Mouse (Mus musculus) heart, adult 2 months (tissue): Measurements from ENCODE around the gene Pknox2.

Source experiments
- CTCF ChIP-seq: fragments of 200-600 bp; IDR thresholded peaks from 2 replicates; pipeline ENCODE4 v1.8.1; 2022; ENCODE audit warnings: antibody characterized with exemption, mild to moderate bottlenecking, moderate library complexity
- EP300 ChIP-seq: fragments of 200-500 bp; IDR thresholded peaks from 2 replicates; pipeline ENCODE4 v1.6.1; 2011; ENCODE audit warnings: low read depth, low read length, control low read depth; ENCODE audit not compliant: insufficient read depth
- POLR2A ChIP-seq: fragments of 200-500 bp; IDR thresholded peaks from 2 replicates; pipeline ENCODE4 v1.6.1; 2011; ENCODE audit warnings: mild to moderate bottlenecking, low read depth, low read length, control low read depth; ENCODE audit not compliant: insufficient read depth

DNA sequence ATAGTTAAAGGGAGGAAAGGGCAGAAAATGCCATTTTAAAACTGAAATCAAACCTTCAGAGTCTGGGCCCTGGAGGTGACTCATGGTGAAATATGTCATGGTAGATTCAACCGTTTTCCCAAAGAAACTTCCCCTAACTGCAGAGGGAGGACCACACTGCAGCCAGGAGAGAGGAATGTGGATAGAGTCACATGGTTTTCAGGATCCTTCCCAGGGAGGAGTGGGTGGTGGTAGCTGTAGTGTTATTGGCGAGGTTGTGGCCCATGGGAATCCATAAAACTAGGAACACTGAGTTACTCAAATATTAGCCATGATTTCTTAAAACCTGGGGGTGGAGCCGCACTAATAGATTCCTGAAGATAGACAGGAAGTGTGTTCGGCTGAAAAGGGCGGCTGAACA lies 99.7 kb downstream of the Pknox2 start:
- TF ChIP-seq CTCF (no peak), EP300 (no peak), POLR2A (no peak)
